Mouse (Mus musculus) yolk sac, embryonic 10.5 days (tissue): Measurements from ENCODE around the gene Cdk5.

Experiments
- DNase-seq: peaks from one replicate; pipeline ENCODE4 v3.0.0-alpha.2; 2017; ENCODE audit warnings: low spot score

The Cdk5 gene

GRCm38 (mm10) chr5:24427981-24428402 is 4.7 kb upstream of the Cdk5 start:
- DNase-seq, result peak; percentile 87

DNA sequence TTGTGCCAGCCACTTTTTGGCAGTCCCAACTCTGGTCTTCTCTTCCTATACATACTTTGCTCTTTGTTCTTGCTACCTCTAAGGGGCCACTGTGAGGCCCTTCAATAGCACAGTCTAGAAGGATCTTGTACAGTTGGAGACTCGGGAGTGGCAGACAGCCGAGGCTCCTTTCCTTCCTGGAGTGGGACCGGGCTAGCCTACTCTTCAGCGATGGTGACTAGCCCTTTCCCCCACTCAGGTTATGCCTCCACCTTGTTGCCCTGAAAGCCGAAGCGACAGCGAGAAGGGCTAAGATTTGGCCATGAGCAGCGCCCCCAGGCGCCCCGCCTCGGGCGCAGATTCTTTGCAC is 3.9 kb upstream of the Cdk5 start:
- no peak for DNase-seq

- DNase-seq, result no peak
Observed at GRCm38 (mm10) chr5:24426556-24427284, 3.4 kb upstream of the Cdk5 start.

DNA sequence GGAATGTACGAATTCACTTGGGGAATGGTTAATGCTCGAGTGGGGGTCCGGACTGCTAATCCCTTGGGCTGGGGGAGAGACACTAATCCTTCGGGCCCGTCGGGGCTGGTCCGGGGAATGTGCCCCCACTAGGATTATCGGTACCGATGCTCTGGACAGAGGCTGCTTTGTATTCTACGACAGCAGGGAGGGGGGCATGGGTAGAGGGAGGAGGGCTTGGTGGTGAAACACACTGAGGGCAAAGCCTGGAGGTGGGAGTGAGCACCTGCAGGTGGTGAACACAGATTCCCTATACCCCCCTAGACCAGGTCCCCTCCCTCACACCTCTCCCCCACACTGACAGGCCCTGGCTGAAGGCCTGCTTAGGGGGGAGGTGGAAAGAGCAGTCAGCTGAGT is 2.7 kb upstream of the Cdk5 start:
- DNase-seq, result no peak

GRCm38 (mm10) chr5:24425421-24426036 is 2.2 kb upstream of the Cdk5 start:
- peak; percentile 61 for DNase-seq

GRCm38 (mm10) chr5:24424861-24425411 is 1.6 kb upstream of the Cdk5 start:
- peak; percentile 86 for DNase-seq

DNA sequence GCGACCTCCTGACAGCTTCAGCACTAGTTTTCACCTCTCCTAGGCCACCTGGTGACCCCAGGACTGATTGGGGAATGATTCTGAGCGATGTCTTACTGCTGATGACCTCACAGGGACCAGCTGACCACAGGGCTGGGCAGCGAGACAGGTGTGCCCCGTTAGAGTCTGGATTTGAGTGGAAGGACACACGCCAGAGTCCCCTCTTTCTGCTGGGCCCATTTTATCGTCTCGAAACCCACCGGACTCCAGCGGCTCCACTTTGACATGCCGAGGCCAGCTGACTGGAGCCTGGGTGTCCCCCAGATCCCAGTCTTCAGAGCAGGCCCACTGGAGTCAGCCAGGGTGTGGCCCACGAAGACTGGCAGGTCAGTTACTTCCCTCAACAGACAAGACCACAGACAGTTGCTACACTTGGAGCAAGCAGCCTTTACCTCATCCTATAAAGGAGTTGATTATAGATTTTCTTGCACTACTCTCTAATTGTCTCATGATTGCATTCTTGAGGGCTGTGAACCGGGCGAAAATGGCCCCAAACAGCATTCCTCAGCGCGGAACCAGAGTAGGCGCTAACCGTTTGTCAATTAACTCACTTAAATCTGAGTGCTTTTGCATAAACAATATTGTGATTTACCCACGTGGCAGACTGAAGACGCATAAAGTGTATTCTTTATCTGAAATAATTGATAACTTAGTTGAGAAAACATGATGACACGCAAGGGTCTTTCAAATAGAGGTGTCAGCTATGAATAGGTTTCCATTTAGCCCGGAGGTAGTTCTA is 863 bp upstream of the Cdk5 start:
- no peak for DNase-seq

DNA sequence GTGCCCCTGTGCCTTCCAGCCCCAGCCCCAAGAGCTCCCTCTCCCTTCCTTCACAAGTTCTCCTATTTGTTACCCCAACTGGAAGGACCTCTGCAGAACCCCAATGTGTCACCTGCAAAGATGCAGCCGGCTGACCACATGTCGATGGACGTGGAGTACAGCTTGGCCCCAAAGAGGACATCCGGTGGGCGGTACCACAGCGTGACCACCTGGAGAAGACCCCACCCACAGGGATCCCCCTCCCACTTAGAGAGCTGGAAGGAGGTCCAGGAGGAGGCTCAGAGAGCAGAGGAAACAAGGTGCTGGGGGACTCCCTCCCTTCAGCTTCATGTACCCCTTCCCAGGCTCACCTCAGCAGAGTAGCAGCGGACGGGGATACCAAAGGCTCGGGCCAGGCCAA is 2.9 kb downstream of the Cdk5 start:
- no peak for DNase-seq

DNA sequence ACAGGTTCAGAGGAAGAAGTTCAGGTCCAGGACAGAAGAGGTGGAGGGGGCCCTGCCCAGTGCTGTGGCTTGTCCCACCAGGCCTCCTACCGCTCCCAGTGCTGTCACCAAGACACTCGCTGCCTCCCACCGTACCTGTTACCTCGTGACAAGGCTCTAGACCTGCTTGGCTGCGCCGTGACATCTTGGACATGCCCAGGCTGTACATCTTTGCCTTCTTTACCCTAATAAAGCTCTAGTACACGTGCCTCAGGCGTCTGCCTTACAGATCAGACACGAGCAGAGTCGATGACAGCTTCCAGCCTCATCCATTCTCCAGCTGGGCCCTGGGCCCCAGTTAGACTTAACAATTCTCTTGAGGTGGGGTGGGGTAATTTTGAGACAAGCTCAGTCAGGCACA is 5.7 kb downstream of the Cdk5 start:
- DNase-seq, result no peak

GRCm38 (mm10) chr5:24416222-24416736 is 7.1 kb downstream of the Cdk5 start:
- peak; percentile 64 for DNase-seq

DNA sequence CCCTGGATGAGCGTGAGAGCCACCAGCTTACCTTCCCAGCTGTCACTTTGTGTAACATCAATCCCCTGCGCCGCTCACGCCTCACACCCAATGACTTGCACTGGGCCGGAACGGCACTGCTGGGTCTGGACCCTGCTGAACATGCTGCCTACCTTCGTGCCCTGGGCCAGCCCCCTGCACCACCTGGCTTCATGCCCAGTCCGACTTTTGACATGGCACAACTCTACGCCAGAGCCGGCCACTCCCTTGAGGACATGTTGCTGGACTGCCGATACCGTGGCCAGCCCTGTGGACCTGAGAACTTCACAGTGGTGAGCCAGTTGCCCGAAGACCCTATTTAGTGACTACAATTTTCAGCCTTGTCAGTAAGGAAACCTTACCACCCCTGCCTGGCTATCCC is 9.4 kb downstream of the Cdk5 start:
- DNase-seq, result no peak

DNA sequence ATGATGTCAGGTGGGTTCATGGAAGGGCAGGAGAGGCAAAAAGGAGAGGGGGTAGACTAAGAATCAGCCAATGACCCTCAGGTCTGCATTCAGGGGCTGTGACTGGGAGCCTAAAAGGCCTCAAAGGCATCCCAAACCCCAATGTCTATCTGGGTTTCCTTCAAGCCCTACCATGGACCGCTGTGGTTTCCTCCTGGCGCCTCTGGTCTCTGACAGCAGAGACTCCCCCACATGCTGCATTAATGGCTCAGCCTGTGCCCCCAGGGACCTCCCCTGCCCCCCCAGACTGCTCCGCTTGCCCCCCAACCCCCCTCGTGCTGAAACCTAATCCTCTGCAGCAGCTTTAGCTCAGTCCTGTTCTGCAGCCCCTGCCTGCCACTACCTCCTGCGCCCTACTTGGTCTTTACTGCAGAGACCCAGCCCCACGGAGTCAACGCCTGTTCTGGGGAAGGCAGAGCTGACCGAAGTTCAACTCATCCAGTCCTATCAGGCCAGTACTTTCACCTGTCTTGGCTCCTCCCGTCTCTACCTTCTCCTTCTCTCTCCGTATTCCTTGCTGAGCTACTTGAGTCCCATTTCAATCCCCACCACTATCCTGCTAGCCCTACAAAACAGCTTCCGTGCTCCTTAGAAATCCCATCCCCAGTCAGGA is 10.2 kb downstream of the Cdk5 start, which contains the start of gene Asic3:
TSS of gene Asic3 (plus strand) at position 351 of the 652 bp plus-strand sequence.
- DNase-seq, result peak; percentile 64

DNA sequence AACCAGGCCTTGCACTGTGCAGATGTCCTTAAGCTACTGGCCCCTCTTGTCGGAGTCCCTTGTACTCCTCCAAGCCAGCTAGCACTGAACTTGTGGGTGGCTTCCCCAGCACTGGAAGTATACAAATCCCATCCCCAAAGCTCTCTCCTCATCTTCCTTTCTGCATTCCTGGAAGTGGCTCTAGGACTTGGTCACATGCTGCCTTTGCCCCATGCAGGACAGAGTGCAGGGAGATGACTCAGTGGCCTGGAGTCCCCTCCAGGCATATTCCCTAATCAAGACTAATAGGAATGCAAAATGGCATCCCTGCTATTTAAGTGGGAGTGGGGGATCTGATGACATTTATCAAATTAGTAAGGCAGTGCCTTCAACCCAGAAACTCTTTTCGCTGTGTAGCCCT is 11.3 kb downstream of the Cdk5 start:
- DNase-seq, result no peak

DNA sequence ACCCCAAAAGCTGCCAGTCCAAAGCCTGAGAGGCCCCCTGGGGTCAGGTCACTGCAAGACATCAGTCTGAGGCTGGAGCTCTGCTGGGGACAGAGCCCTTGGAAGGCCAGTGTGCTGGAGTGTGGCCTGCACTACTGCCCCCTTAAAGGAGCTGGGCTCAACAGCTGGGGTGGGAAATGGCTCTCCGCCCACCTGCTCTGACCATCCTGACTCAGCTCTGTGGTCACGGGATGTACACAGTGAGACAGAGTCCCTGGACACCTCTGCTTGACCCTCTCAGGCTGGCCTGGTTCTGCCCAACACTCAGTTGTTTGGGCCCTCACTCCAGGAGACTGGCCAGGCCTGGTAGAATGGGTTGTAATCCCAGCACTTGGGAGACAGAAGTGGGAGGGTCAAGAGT is 13.9 kb downstream of the Cdk5 start:
- no peak for DNase-seq

DNA sequence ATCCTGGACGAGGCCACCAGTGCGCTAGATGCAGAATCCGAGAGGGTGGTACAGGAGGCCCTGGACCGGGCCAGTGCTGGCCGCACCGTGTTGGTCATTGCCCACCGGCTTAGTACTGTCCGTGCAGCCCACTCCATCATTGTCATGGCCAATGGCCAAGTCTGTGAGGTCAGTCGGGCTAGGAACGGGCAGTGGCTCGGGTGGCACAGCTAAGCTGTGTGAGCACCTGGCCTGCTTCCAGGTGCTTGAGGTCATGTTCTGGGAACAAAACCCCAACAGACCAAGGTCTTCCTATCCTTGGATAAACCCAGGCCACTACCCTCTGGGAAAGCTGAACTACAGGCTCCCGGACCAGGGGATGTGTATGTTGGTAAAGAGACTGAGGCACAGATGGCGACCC is 14.7 kb downstream of the Cdk5 start:
- no peak for DNase-seq

- DNase-seq, result no peak
Observed at GRCm38 (mm10) chr5:24405389-24405876, 17.9 kb downstream of the Cdk5 start.

DNA sequence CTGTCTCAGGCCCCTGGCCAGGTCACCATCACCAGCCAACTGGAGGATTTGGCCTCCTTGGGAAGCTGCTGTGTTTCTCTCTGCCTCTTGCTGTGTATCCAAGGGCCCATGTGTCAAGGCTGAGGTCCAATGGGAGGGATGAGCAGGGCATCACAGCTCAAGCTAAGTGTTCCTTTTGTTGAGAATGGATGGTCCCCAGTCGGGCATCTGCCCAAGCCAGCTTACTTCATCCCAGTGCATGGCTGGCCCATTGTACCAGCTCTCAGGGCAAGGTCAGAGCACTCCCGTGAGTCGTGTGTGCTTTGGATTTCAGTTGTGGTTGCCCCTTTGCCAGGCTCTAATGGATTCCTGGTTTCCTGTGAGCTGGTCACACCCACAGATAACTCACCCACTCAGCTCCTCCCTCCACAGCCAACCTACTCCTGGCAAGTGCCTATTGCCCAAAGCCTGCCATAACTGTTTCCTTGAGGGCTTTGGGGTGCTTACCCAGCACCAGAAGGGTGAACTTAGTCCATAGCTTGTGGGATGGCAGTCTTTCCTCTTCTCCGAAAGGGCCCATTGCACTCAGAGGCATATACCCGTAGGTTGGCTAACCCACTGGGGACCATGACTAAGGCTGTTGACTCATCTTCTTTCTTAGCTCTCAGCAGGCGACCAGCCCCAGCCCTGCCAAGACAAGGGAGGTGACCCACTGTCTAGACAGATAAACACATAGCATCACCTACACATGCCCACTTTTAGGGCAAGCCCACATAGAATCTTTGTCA is 18.6 kb downstream of the Cdk5 start:
- DNase-seq, result no peak

DNA sequence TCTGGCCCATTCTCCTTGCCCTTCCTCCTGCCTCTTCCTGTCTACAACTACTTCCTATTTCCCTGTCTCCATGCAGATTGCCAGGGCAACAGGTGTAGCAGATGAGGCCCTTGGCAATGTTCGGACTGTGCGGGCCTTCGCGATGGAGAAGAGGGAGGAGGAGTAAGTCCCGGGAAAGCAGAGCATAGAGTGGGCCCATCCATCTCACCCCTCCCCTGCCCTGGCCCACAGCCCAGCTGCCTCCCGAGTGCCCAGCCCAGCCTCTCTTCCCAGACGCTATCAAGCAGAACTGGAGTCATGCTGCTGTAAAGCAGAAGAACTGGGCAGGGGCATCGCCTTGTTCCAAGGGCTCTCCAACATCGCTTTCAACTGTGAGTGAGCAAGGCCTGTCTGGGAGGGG is 21.4 kb downstream of the Cdk5 start:
- DNase-seq, result no peak

DNA sequence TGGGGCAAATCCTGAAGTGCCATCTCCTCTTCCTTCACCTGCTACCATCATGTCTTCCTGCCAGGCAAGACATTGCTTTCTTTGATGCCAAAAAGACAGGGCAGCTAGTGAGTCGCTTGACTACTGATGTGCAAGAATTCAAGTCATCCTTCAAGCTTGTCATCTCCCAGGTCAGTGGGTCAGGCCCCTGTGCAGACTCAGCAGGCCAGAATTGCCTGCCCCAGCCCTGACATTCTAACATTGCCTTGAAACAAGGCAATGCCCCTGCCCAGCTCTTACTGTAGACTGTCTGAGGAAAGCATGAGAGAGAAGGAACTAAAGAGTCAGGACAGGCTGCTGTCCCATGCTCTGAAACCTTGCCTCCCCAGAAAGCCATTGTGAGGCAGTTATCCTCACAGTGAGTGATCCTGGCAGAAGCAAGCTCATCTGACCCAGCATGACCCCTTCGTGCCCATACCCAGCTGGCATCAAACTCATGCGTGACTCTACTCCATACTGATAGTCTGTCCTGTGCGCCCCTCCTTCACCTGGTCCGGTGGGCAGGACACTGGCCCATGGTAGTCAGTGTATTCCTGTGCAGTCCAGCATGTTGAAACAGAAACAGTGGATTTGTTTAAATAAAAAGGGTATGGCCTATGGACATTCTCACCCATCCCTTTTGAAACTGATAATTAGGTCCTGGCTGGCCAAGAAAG is 22.3 kb downstream of the Cdk5 start:
- DNase-seq, result no peak

GRCm38 (mm10) chr5:24400362-24400761 is 23.0 kb downstream of the Cdk5 start:
- no peak for DNase-seq

GRCm38 (mm10) chr5:24399686-24400085 is 23.6 kb downstream of the Cdk5 start:
- DNase-seq, result no peak
